Mouse (Mus musculus): ENCODE results near the gene Gal3st2b. TPM values are rescaled to one million over a fixed set of nuclear protein-coding genes. Genes with fewer than 3 reads are reported as not detected.
"Not testable (repeated sequence)": the region's sequence is repeated elsewhere in the genome, so short reads cannot be mapped to it uniquely, and the experiment has no call there.

The Gal3st2b gene
- total and polyA plus RNA-seq, 3 experiments: 0.64 to 1.7 (median 0.76) TPM

DNA sequence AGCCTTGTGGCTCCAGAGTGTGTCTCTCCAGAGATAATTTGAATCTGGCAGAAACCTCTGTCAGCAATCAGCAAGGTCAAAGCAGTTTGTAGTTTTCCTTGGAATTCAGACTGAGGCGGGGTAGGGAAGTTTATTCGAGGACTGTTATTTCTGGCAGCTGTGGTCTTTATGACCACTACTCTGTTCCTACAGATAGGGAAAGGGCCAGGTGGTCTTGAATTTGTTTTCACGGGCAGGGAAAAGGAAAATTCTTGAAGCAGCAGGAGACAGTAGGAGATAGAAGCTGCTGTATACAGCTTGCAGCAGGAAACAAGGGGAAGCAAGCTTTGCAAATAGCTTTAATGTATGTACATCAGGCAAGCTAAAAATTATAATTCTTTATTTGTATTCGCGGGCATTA, 52.3 kb downstream of the Gal3st2b start:
- H3K4me1 ChIP-seq (ENCODE audit: control insufficient read depth, insufficient read depth, low read length); H3K79me2 ChIP-seq (replicated peaks; ENCODE audit: control insufficient read depth, insufficient read depth, low read length); H3K27me3 ChIP-seq (ENCODE audit: control insufficient read depth, insufficient read depth, low read length); intact Hi-C loops (cut with DNase I); H3K4me3 ChIP-seq; DNase-seq; H3K36me3 ChIP-seq (ENCODE audit: control insufficient read depth, insufficient read depth, low read length); H3K27ac ChIP-seq; H3K9ac ChIP-seq (ENCODE audit: low read depth, low read length): not testable (repeated sequence)
- 32% methylated on average over 5 of the region's 5 CpGs for WGBS

DNA sequence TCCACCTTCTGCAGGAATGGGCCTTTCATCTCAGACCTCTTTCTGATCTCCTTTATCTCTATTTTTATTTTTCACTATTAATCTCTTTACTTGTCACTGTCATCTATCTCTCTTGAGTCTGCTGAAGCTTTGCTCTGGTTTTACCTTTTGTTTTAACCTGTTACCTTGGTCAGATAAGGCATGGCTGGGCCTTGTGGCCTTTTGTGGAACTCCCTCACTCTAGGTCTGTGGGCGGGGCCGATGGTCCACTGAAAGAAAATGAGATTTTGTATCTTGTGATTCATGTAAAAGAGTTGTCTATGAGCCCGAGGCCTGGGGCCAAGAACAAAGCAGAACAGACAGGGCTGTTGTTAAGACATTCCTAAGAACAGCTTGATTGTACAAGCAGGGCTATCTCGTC, 52.7 kb downstream of the Gal3st2b start:
- H3K27me3 ChIP-seq (ENCODE audit: control insufficient read depth, insufficient read depth, low read length); H3K36me3 ChIP-seq (ENCODE audit: control insufficient read depth, insufficient read depth, low read length); H3K9ac ChIP-seq (ENCODE audit: low read depth, low read length); H3K27ac ChIP-seq; H3K79me2 ChIP-seq (replicated peaks; ENCODE audit: control insufficient read depth, insufficient read depth, low read length); DNase-seq; H3K4me3 ChIP-seq; intact Hi-C loops (cut with DNase I); H3K4me1 ChIP-seq (ENCODE audit: control insufficient read depth, insufficient read depth, low read length): not testable (repeated sequence)
- WGBS: no CpG with 5 or more reads among the region's 4 CpGs

DNA sequence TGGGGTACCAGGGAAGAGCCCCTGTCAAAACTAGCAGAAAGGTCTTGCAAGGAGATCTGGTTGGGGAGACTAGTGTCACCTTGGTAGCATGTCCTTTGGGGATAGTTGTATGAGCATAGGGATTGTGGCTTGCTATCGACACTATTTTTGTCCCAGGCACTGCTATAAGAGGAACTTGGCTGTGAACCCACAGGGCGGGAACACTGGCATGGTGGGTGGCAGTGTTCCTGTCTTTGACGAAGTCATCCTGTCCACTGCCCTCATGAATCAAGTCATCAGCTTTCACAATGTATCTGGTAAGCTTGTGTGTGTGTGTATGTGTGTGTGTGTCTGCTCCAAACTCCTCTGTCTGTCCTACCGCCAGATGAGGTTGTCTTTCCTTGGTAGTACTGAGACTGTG, 57.7 kb downstream of the Gal3st2b start:
- H3K4me1 ChIP-seq (ENCODE audit: control insufficient read depth, insufficient read depth, low read length); intact Hi-C loops (cut with DNase I); H3K4me3 ChIP-seq; H3K9ac ChIP-seq (ENCODE audit: low read depth, low read length); H3K27me3 ChIP-seq (ENCODE audit: control insufficient read depth, insufficient read depth, low read length); H3K36me3 ChIP-seq (ENCODE audit: control insufficient read depth, insufficient read depth, low read length); DNase-seq; H3K27ac ChIP-seq; H3K79me2 ChIP-seq (replicated peaks; ENCODE audit: control insufficient read depth, insufficient read depth, low read length): not testable (repeated sequence)
- WGBS: 26% methylated on average over 2 of the region's 4 CpGs

DNA sequence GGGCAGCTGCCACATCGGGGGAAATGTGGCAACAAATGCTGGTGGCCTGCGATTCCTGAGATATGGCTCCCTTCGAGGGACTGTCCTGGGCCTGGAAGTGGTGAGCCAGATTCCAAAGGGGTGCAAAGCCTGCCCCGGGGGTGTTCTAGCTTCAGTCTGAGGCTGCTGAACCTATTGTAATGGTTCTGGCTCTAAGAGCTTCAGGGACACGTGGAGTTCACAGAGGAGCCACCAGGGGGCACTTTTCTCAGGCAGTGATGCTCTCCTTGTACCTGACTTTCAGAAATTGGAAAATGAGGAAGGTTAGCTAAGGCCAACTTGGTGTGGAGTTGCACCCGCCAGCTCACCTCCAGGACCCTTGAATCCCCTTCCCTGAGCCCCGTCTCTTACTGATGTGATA, 60.2 kb downstream of the Gal3st2b start:
- H3K79me2 ChIP-seq (replicated peaks; ENCODE audit: control insufficient read depth, insufficient read depth, low read length); H3K27me3 ChIP-seq (ENCODE audit: control insufficient read depth, insufficient read depth, low read length); H3K4me1 ChIP-seq (ENCODE audit: control insufficient read depth, insufficient read depth, low read length); DNase-seq; H3K27ac ChIP-seq; intact Hi-C loops (cut with DNase I); H3K9ac ChIP-seq (ENCODE audit: low read depth, low read length); H3K36me3 ChIP-seq (ENCODE audit: control insufficient read depth, insufficient read depth, low read length); H3K4me3 ChIP-seq: not testable (repeated sequence)
- no CpG with 5 or more reads among the region's 7 CpGs for WGBS

DNA sequence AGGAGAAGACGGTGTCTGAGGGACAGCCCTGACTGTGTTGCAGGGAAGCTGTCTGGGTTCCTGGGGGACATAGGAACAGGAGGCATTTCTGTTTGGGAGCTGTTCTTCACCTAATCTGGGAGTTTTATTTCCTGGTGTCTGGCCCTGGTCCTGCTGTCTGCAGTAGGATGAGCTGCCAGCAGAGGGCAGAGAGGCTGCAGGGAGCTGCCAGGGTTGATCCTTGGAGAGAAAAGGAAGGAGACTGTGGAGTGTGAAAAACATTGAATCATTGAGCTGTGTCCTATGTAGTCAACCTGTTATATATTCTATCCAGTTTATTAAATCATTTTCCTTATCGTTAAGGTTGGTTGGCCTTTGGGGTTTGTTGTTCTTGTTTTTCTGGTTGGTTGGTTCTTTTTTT, 62.8 kb downstream of the Gal3st2b start:
- H3K27me3 ChIP-seq (ENCODE audit: control insufficient read depth, insufficient read depth, low read length); H3K4me1 ChIP-seq (ENCODE audit: control insufficient read depth, insufficient read depth, low read length); H3K4me3 ChIP-seq; H3K9ac ChIP-seq (ENCODE audit: low read depth, low read length); H3K27ac ChIP-seq; DNase-seq; H3K36me3 ChIP-seq (ENCODE audit: control insufficient read depth, insufficient read depth, low read length); H3K79me2 ChIP-seq (replicated peaks; ENCODE audit: control insufficient read depth, insufficient read depth, low read length): not testable (repeated sequence)
- intact Hi-C loops (cut with DNase I): loop anchor here (10.0 kb wide), 1 partner anchor 94 kb away; no protein-coding TSS in a partner anchor
- WGBS: 33% methylated on average over 1 of the region's 2 CpGs

DNA sequence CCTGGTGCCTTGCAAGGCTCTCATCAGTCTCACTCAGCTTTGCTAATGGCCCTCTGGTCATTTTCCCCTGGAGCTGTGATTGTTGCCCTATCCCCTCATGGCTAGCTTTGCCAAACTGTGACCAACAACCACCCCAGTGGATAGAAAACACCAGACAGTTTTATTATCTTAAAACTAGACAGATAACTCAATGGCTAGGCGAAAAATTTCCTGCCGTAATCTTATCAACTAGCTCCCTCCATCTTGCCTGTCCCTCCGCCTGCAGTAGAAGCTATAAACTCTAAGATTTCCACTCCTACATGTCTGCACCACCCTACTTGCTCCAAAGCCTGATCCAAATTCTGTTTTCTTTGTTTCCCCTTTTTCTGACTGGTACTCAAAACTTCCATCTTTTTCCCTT, 68.1 kb downstream of the Gal3st2b start:
- WGBS: 51% methylated on average over 3 of the region's 3 CpGs
- Histone ChIP-seq H3K27ac (no peak overlapping the region), H3K4me1 (ENCODE audit: control insufficient read depth, insufficient read depth, low read length) (no peaks in the 10 kb centered on the region; the same call in 1 of the 2 replicates), H3K79me2 (replicated peaks; ENCODE audit: control insufficient read depth, insufficient read depth, low read length) (no peaks in the 10 kb centered on the region), H3K9ac (ENCODE audit: low read depth, low read length) (no peak overlapping the region), H3K36me3 (ENCODE audit: control insufficient read depth, insufficient read depth, low read length) (no peaks in the 10 kb centered on the region), H3K4me3 (no peak overlapping the region), H3K27me3 (ENCODE audit: control insufficient read depth, insufficient read depth, low read length) (no peaks in the 10 kb centered on the region)
- TF ChIP-seq CTCF (IDR thresholded peaks at IDR 0.05): no peak
- intact Hi-C loops (cut with DNase I): loop anchor here (10.0 kb wide), 1 partner anchor 89 kb away; no protein-coding TSS in a partner anchor
- DNase-seq: peak in 1 of 2 experiments; percentile 1

DNA sequence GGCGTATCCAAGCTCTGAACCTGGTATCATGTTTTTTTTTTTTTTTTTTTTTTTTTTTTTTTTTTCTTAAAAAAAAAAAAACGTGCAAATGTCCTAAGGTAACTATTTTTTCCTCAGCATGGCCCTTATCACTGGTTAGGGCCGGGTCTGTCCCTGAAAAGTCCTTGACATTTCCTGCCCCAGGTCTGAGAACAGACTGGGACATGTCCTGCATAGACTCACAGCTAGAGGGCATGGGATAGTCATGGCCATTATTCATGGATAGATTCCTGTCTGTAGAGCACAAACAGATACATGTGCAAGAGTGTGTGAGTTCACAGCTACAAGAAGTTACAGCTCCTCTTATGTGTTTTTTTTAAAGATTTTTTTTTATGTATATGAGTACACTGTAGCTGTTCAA, 70.7 kb downstream of the Gal3st2b start:
- H3K4me3 ChIP-seq: no peak overlapping the region
- WGBS: 38% methylated on average over 3 of the region's 3 CpGs
- no peaks in the 10 kb centered on the region; the same call in 1 of the 2 replicates for H3K4me1 ChIP-seq (ENCODE audit: control insufficient read depth, insufficient read depth, low read length)
- no peak overlapping the region for H3K27ac ChIP-seq
- TF ChIP-seq CTCF (IDR thresholded peaks at IDR 0.05) (peak; percentile 26), POLR2A (IDR thresholded peaks at IDR 0.05; ENCODE audit: insufficient read depth, low read depth, low read length) (no peak)
- no peaks in the 10 kb centered on the region for H3K36me3 ChIP-seq (ENCODE audit: control insufficient read depth, insufficient read depth, low read length)
- no peaks in the 10 kb centered on the region for H3K27me3 ChIP-seq (ENCODE audit: control insufficient read depth, insufficient read depth, low read length)
- no peak for DNase-seq
- intact Hi-C loops (cut with DNase I): loop anchor here (10.0 kb wide), 1 partner anchor 86 kb away; no protein-coding TSS in a partner anchor
- H3K9ac ChIP-seq (ENCODE audit: low read depth, low read length): no peak overlapping the region
- H3K79me2 ChIP-seq (replicated peaks; ENCODE audit: control insufficient read depth, insufficient read depth, low read length): no peaks in the 10 kb centered on the region

DNA sequence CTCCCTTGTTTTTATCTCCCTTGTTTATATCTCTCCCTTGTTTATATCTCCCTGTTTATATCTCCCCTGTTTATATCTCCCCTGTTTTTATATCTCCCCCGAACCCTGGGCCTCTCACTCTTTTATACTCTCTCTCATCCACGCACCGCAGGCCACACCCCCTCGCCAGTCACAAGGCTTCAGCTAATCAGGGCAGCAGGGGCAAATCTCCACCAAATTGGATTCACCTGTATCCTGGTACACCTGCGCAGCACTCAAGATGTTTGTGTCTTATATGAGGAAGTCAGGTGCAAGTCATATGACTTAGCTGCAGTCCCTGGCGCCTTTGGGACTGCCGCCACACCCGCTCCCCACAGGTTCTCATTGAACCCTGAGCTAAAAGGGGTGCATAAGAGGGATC, 72.1 kb downstream of the Gal3st2b start, which contains the start of gene Gal3st2c:
TSS of gene Gal3st2c (plus strand) at position 301 of the 400 bp plus-strand sequence.
- not testable (repeated sequence) for H3K79me2 ChIP-seq (replicated peaks; ENCODE audit: control insufficient read depth, insufficient read depth, low read length); H3K4me1 ChIP-seq (ENCODE audit: control insufficient read depth, insufficient read depth, low read length); H3K4me3 ChIP-seq; DNase-seq; H3K27me3 ChIP-seq (ENCODE audit: control insufficient read depth, insufficient read depth, low read length); H3K9ac ChIP-seq (ENCODE audit: low read depth, low read length); H3K36me3 ChIP-seq (ENCODE audit: control insufficient read depth, insufficient read depth, low read length); H3K27ac ChIP-seq
- 92% methylated on average over 8 of the region's 8 CpGs for WGBS
- intact Hi-C loops (cut with DNase I): loop anchor here (10.0 kb wide), 1 partner anchor 135 kb away; no protein-coding TSS in a partner anchor

DNA sequence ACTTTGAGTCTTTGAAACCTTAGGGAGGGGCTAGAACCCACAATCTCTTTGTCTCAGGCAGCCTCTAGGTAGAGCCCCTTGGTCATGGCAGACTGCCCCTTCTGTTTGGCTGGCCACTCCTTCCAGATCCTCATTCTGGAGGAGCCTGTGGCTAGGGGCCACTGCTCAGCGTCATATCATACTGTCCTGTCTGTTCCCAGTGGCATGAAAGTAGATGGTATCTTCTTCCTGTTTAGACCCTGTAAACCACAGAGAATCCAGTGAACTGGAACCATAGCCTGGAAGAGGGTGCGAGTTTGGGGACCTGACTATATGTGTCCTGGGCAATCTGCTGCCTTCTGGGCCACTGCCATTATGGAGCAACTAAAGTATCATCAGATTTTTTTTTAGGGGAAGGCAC, 73.0 kb downstream of the Gal3st2b start:
- intact Hi-C loops (cut with DNase I): loop anchor here (10.0 kb wide), 1 partner anchor 136 kb away; no protein-coding TSS in a partner anchor
- not testable (repeated sequence) for H3K27me3 ChIP-seq (ENCODE audit: control insufficient read depth, insufficient read depth, low read length); H3K4me3 ChIP-seq; H3K27ac ChIP-seq; H3K9ac ChIP-seq (ENCODE audit: low read depth, low read length); H3K36me3 ChIP-seq (ENCODE audit: control insufficient read depth, insufficient read depth, low read length); H3K79me2 ChIP-seq (replicated peaks; ENCODE audit: control insufficient read depth, insufficient read depth, low read length); H3K4me1 ChIP-seq (ENCODE audit: control insufficient read depth, insufficient read depth, low read length); DNase-seq
- WGBS: 67% methylated on average over 2 of the region's 2 CpGs

DNA sequence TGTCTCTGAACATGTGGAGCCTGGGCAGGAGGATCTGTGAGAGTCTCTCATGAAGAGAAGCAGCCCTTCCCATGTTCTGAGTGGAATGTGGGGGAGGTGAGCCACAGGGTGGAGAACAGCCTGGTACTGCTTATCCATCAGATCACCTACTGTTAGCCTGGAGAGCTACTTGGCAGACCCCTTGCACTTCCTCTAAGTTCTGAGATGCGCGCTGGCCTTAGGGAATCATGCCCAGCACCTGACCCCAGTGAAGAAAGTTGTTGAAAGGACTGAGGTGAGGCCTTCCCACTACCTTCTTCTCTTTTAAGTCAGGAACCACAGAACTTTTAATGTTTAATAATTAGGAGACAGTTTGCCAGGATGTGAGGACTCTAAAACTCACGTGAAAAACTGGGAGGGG, 73.4 kb downstream of the Gal3st2b start:
- not testable (repeated sequence) for H3K27ac ChIP-seq; H3K79me2 ChIP-seq (replicated peaks; ENCODE audit: control insufficient read depth, insufficient read depth, low read length); H3K36me3 ChIP-seq (ENCODE audit: control insufficient read depth, insufficient read depth, low read length); H3K4me1 ChIP-seq (ENCODE audit: control insufficient read depth, insufficient read depth, low read length); DNase-seq; H3K9ac ChIP-seq (ENCODE audit: low read depth, low read length); H3K27me3 ChIP-seq (ENCODE audit: control insufficient read depth, insufficient read depth, low read length); H3K4me3 ChIP-seq
- intact Hi-C loops (cut with DNase I): loop anchor here (10.0 kb wide), 1 partner anchor 137 kb away; no protein-coding TSS in a partner anchor
- WGBS: 75% methylated on average over 3 of the region's 3 CpGs
